Mouse (Mus musculus) megakaryocyte-erythroid progenitor cell, adult 5 weeks (primary cell): ENCODE measurements around the gene Rnft1. TPM values are rescaled to one million over a fixed set of nuclear protein-coding genes. Genes with fewer than 3 reads are reported as not detected.

Experiments
- polyA plus RNA-seq: library from polyadenylated mRNA; stranded (reverse); fragments of >175 nt; gene quantifications from 2 replicates; pipeline ENCODE4 v1.2.3, GENCODE M21; 2012

Rnft1 gene
- 6.7 and 9.3 TPM in 2 replicates for polyA plus RNA-seq

DNA sequence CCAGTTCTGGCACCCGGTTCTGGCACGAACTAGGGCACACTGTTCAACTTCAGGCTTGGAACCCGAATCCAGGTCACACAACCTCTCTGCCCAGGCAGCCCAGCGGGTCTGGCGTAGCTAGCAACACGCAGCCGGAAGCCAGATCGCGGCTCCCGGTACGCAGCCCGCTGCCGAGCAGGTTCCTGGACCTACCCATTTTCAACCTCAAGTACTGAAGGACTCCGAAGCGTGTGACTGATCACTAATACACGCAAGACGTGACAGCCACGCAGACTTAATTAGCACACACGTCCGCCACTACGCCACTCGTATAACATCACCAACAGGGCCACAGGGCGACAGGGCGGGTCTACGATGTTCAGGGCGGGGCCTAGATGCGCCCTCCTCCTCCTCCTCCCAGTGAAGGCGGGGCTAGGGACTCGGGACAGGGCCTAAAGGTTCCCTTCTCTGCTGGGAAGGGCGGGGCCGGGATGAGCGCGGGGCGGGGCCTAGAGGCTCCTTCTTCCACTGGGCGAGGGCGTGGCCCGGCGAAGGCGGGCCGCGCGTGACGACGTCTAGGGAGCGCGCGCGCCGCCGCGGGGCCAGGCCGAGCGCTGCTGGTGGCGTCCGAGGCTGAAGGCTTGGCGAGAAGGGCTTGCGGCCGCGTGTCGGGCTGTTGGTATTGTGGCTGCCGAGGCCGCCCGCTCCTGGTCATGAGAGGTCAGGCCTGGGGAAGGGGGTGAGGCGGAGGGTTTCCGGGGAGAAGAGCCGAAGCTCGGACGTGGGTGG lies at the start of gene Rnft1:
Gene Rnft1, plus strand, starts transcription at position 557 of the 768 bp plus-strand sequence.

DNA sequence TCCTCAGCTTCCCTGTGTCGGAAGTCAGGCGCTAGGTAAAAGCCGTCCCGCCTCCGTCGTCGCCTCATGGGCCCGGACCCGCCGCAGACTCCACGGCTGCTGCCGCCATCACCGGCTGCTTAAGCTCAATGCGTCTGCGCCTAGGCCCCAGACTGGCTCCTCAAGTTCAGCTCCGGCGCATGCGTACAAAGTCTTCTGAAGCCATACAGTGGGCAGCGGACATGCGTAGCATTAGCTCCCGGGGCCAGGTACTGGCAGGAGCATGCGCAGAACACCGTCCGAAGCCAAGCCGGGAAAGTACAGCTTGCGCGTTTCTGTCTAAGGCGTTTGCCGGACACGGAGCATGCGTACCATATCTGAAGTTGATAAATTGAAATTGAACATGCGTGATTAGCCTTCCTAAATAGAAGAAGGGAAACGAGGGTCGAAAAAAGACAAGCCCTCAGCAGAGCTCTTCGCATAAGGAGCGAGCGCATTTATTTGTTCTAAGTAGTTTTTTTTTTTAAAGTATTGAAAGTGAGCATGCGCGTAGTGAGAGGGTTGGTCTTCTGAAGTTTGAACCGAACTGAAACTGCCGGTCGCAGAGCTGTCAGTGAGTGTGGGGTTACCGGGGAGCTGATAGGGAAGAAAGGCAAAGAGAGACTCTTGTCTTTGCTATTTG lies 60.3 kb downstream of the Rnft1 start, which contains the start of the genes Rps6kb1 and Tubd1:
Gene Rps6kb1, minus strand, starts transcription at position 167 of the 661 bp plus-strand sequence.
Gene Tubd1, plus strand, starts transcription at position 353 of the 661 bp plus-strand sequence.

Other genes with a start within 250 kb of the Rnft1 start
- gene Ints2, start 227.1 kb upstream of the Rnft1 start, polyA plus RNA-seq, result 1.2 and 2.1 TPM in 2 replicates
- gene Med13, start 127.1 kb upstream of the Rnft1 start, polyA plus RNA-seq, result 1.7 and 2.4 TPM in 2 replicates
- gene Rps6kb1, start 60.1 kb downstream of the Rnft1 start, polyA plus RNA-seq, result 21.2 and 34.8 TPM in 2 replicates
- 0.23 and 0.27 TPM in 2 replicates for gene Tubd1, start 60.3 kb downstream of the Rnft1 start, polyA plus RNA-seq
- gene Vmp1, start 199.2 kb downstream of the Rnft1 start, polyA plus RNA-seq, result 17.5 and 19.3 TPM in 2 replicates
- 0.62 and 1.2 TPM in 2 replicates for gene Ptrh2, start 199.3 kb downstream of the Rnft1 start, polyA plus RNA-seq